Mouse (Mus musculus) frontal cortex, adult (tissue): Measurements from ENCODE around the gene Wdr24.
"Not testable (repeated sequence)": the region's sequence is repeated elsewhere in the genome, so short reads cannot be mapped to it uniquely, and the experiment has no call there.

Source experiments
- ATAC-seq: cut with Nextera tagmentation; 2 replicates; pipeline ENCODE4 v1.9.2; 2017; ENCODE audit warnings: mild to moderate bottlenecking, moderate library complexity, mixed read lengths; ENCODE audit not compliant: low TSS enrichment

Gene Wdr24

DNA sequence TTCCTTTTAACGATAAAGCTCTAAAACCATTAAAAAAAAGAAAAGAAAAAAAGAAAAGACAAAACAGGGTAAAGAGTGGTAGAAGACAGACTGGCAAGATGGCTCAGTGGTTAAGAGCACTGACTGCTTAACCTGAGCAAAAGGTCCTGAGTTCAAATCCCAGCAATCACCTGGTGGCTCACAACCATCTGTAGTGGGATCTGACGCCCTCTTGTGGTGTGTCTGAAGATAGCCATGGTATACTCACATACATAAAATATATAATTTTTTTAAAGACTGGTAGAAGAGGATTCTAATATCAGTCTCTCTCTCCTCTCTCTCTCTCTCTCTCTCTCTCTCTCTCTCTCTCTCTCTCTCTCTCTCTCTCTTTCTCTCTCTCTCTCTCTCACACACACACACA lies 16.0 kb upstream of the Wdr24 start:
- not testable (repeated sequence) for ATAC-seq

GRCm38 (mm10) chr17:25808028-25808427 lies 15.4 kb upstream of the Wdr24 start:
- ATAC-seq = no peak

- peak; percentile 60 for ATAC-seq
Observed at GRCm38 (mm10) chr17:25808789-25809605, 14.4 kb upstream of the Wdr24 start, which contains the start of gene Fbxl16. TSS of gene Fbxl16 (plus strand) at chr17:25809085.

DNA sequence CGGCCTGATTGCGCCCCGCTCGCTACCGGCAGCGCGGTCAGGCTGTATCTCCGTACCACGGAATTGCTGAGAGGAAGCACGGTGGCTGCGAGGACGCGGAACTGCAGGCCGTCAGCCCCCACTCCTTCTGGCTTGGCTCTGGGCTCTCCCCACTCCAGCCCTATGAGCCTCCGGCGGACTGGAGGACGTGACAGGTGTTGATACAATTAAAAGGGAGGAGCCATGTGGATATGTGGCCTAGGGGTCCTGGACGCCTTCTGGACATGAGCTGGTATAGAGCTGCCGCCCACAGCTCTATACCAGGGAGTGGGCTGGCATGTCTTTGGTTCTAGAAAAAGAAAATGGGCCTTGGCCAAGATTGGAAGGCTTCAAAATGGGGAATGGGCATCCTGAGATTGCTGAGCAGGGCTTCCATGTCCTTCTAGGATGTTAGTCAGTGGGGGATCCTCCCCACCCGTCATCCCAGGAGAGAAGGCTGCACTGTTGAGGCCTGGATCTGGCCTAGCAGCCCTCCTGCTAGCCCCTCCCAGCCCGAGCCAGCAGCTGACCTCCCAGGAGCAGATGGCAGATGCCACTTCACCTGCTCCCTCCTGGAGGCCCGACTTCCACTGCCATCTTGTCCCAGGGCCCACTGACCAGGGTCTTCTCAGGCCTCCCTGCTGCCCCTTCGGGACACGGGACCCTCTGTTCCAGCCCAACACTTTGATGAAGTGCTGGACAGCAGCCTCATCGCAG lies 13.7 kb upstream of the Wdr24 start:
- peak; percentile 14; the same call in 1 of the 2 replicates for ATAC-seq

DNA sequence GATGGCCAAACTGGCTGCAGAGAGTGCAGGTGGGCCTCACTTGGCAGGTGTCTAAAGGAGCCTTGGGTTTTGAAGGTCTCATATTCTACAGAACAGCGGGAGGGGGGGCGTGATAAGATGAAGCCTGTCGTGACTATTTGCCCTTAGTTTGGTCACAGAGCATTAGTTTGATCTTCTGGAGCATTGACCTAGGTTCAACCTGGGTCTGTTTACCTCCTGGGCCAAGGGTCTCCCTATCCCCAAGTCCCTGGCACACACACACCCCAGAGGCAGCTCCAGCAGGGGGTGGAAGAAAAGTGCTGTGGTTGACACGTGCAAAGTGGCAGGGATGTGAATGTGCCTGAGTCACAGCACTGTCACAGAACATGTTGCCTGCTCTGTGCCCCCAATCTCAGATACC lies 12.5 kb upstream of the Wdr24 start:
- ATAC-seq = no peak

GRCm38 (mm10) chr17:25813471-25813870 lies 10.0 kb upstream of the Wdr24 start:
- ATAC-seq = peak; percentile 75

- no peak for ATAC-seq
Observed at GRCm38 (mm10) chr17:25817662-25818061, 5.8 kb upstream of the Wdr24 start.

- ATAC-seq = no peak
Observed at GRCm38 (mm10) chr17:25818851-25819780, 4.3 kb upstream of the Wdr24 start.

DNA sequence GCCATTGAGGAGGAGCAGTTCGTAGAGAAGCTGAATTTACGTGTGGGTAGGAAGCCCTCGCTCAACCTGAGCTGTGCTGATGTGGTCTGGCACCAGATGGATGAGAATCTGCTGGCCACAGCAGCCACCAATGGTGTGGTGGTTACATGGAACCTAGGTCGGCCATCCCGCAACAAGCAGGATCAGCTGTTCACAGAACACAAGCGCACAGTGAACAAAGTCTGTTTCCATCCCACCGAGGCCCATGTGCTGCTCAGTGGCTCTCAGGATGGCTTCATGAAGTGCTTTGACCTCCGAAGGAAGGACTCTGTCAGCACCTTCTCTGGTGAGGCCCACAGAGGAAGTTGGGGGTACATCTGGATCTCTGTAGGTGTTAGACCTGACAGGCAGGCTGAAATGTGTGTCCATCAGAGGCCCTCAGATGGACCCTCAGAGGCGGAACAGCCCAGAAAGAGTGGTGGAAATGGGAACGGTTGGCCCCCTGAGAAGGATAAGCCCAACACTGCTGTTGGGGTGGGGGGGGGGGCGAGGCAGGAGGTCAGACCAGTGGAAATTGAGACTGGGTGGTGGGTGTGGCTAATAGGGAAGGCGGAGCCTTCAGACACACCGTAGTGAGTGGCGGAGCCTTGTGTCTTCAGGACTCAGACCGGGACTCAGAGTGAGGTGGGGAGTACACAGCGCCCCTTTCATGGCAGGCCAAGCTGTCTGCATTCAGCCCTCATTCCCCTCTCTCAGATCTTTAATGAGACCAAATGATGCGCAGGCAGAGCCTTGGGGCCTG lies 1.1 kb downstream of the Wdr24 start:
- ATAC-seq = no peak

DNA sequence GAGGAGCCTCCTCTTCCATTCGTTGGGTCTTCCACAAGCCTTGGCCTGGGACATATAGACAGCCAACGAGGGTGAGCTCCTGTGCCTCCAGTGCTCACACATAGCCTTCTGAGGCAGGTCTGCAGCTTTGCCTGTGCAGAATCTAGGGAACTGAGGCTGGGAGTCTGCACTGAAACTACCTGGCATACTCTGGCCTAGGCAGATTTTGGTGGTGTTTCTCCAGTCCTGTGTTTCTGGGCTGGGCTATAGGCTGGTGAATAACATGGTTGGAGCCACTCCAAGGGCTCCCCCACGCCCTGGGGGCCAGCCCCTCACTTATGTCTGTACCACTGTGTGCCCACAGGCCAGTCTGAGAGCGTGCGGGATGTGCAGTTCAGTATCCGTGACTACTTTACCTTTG lies 1.9 kb downstream of the Wdr24 start:
- no peak for ATAC-seq

- no peak for ATAC-seq
Observed at GRCm38 (mm10) chr17:25825984-25826570, 2.6 kb downstream of the Wdr24 start.

DNA sequence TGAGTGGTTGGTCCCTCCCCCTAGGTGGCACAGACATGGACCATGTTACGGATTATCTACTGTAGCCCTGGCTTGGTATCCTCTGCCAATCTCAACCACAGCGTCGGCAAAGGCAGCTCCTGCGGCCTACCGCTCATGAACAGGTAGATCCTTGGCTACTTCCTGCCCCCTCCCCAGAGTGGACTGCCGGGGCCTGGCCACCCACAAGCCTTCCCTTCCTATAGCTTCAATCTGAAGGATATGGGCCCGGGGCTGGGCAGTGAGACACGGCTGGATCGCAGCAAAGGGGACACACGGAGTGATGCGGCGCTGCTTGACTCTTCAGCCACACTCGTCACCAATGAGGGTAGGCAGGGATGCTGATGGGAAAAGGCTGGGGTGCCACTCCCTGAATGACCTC lies 3.6 kb downstream of the Wdr24 start:
- no peak for ATAC-seq

DNA sequence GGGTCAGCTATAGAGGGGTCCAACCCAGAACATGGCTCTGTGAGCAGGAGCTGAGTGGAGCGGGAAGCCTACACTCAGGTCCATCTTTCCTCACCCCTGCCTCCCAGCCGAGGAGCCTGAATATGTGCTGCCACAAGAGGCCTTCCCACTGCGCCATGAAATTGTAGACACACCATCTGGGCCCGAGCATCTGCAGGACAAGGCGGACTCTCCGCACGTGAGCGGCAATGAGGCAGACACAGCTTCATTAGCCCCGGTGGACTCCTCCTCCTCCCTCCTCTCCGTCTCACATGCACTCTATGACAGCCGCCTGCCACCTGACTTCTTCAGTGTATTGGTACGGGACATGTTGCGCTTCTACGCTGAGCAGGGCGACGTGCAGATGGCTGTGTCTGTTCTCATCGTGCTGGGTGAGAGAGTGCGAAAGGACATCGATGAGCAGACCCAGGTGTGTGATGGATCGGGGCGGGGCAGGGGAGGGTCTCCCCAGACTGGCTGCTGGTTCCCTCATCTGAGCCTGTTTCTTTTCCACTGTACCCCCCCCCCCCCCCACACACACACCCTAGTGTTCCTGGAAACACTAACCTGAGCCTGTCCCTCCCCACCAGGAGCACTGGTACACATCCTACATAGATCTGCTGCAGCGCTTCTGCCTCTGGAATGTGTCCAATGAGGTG lies 4.3 kb downstream of the Wdr24 start:
- ATAC-seq = no peak

- no peak for ATAC-seq
Observed at GRCm38 (mm10) chr17:25828223-25828594, 4.8 kb downstream of the Wdr24 start.

GRCm38 (mm10) chr17:25828712-25829557 lies 5.5 kb downstream of the Wdr24 start, which contains the start of gene Jmjd8:
TSS of gene Jmjd8 (plus strand) at chr17:25828867.
- peak; percentile 48 for ATAC-seq

DNA sequence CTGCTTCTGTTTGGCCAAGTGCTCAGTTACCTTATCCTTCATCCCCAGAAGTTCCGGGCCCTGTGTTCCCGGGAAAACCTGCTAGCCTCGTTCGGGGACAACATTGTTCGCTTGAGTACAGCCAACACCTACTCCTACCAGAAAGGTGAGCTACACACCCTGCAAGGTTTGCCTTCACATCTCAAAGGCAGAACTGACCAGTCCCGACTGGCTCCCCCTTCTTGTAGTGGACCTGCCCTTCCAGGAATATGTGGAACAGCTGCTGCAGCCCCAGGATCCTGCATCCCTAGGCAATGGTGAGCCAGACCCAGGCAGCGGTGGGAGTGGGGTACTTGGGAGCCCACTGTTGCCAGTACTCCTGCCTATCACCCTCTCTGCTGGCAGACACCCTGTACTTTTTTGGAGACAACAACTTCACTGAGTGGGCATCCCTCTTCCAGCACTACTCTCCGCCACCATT lies 6.2 kb downstream of the Wdr24 start:
- ATAC-seq = no peak

DNA sequence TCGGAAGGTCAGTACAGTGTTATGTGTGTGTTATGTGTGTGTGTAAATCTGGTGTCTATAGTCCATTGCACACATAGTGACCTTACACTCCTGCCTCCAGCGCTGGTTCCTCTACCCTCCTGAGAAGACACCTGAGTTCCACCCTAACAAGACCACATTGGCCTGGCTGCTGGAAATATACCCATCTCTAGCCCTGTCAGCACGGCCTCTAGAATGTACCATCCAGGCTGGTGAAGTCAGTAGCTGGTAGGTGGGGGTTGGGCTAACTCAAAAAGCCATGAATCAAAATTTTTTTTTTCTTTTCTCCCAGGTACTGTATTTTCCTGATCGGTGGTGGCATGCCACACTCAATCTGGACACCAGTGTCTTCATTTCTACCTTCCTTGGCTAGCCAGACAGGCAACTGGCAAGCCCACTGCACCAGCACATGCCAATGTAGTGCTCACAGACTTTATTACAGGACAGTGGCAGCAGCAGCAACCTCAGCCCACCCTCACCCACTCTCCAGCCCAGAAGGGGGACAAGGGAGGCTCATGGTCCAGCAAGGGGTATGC lies 6.8 kb downstream of the Wdr24 start:
- ATAC-seq = no peak

GRCm38 (mm10) chr17:25830806-25831431 lies 7.5 kb downstream of the Wdr24 start:
- ATAC-seq = no peak
